Mouse (Mus musculus) C2C12 (cell line): ENCODE data around the gene Rangap1.

Source experiments
- CEBPB ChIP-seq: IDR thresholded peaks from one replicate; pipeline ENCODE4 v1.6.1; 2011; ENCODE audit warnings: low read depth, mild to moderate bottlenecking, control low read depth, moderate library complexity
- CTCF ChIP-seq: IDR thresholded peaks from one replicate; pipeline ENCODE4 v1.5.1; 2011; ENCODE audit not compliant: control insufficient read depth, insufficient read depth, insufficient read length
- MAX ChIP-seq: IDR thresholded peaks from one replicate; pipeline ENCODE4 v1.6.1; 2011; ENCODE audit warnings: mild to moderate bottlenecking, control low read depth
- MYOD1 ChIP-seq: IDR thresholded peaks from one replicate; pipeline ENCODE4 v1.6.1; 2011; ENCODE audit warnings: low read depth; ENCODE audit not compliant: control insufficient read depth, insufficient read length
- USF1 ChIP-seq: IDR thresholded peaks from one replicate; pipeline ENCODE4 v1.6.1; 2011; ENCODE audit warnings: low read depth, mild to moderate bottlenecking, control low read depth, moderate library complexity

DNA sequence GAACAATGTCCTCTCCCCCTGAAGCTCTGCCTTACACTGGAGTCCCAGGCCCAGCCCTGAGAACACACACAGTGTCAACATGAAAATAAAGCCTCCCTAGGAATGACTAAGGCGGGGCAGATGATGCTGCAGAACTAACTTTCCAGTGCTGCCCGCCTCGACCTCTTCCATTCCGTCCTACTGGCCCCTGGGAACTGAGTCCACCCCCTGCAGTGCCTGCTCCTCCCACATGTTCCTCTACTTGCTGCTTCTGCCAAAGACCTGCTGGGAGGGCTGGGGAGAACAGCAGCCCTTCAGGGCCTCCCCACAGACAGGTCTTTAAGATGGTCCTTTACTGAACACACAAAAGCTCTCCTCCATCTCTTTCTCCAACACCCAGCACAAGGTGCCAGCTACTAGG lies 34.5 kb downstream of the Rangap1 start:
- TF ChIP-seq CTCF, result no peak
- TF ChIP-seq MYOD1, result no peak
- TF ChIP-seq MAX, result no peak
- TF ChIP-seq USF1, result no peak
- no peak for TF ChIP-seq CEBPB
